Mouse (Mus musculus) Patski (cell line): ENCODE data around the gene Snx4. TPM values are rescaled to one million over a fixed set of nuclear protein-coding genes. Genes with fewer than 3 reads are reported as not detected.
"Not testable (repeated sequence)": the region's sequence is repeated elsewhere in the genome, so short reads cannot be mapped to it uniquely, and the experiment has no call there.

Experiments
- ATAC-seq: fragments of 100-300 bp; one replicate; pipeline ENCODE4 v1.8.0; 2021
- CTCF ChIA-PET: fragments of 350-600 bp; sonication (Branson Sonifier 250); formaldehyde crosslinking; loops from one replicate; lab custom pipeline; 2022; ENCODE audit warnings: inconsistent platforms; lab: Charles Lee
- POLR2A ChIA-PET: fragments of 350-600 bp; sonication (Branson Sonifier 250); formaldehyde crosslinking; loops from one replicate; lab custom pipeline; 2022; ENCODE audit warnings: antibody characterized with exemption, inconsistent platforms; lab: Charles Lee
- DNase-seq: peaks from one replicate; pipeline ENCODE4 v3.0.0-alpha.2; 2011; ENCODE audit warnings: low read depth, low spot score
- H3K27me3 ChIP-seq: fragments of 371-371 bp; one replicate; pipeline ENCODE4 v1.5.1; 2021
- CTCF ChIP-seq: fragments of 100-300 bp; IDR thresholded peaks from one replicate; pipeline ENCODE4 v1.5.1; 2021
- in situ Hi-C: fragments of 300-500 bp; cut with MboI; formaldehyde crosslinking; loops from 3 replicates; pipeline ENCODE4 v1.11.1; 2018; ENCODE audit warnings: low pct_unique_long_range_greater_than_20kb, mixed read lengths
- polyA plus RNA-seq: library from polyadenylated mRNA; unstranded; gene quantifications from one replicate; pipeline ENCODE4 v1.2.3, GENCODE M21; 2021

The Snx4 gene
- 80.8 TPM for polyA plus RNA-seq

DNA sequence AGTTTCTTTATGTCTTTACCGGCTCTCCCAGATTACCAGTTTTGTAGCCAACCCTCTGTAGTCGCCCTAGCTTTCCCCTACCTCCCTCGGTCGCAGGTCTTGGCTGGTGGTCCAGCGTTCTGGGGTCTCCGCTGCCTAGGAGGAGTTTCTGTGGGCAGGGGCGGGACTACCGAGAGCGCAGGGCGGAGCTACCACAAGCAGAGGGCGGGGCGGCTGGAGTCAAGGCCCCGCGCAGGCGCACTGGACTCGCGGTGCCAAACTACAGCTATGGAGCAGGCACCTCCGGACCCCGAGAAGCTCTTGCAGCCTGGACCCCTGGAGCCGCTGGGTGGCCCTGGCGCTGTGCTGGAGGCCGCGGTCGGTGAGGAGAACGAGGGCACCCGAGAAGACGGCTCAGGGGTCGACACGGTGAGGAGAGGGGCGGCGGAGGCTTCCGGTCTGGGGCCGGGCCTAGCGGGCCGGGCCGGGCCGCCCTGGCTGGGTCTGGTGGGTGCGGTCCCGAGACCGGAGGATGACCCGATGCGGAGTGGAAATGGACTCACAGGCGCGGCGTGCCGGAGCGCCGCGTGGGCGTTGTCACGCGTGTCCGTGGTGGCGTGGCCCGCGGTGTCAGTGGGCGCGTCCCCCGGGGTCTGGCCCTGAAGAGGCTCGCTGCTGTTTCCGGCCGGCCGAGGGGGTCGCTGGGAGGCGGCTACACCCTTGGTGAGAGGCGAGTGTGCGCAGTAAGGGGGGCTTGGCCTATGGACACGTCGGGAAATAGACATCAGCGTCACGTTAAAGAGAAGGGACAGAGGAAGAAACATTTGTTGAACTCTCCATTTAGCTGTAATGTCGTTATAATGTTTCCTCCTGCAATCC is at the start of gene Snx4:
TSS of gene Snx4 (plus strand) at position 249 of the 858 bp plus-strand sequence.
- ChIA-PET CTCF (no interaction called here), POLR2A (interaction anchor here (1.0 kb wide), 1 partner anchor 11 kb away, joined by 4 read pairs; no protein-coding TSS in a partner anchor)
- DNase-seq (peak; percentile 41), ATAC-seq (peak; percentile 84)
- no peaks in the 10 kb centered on the region for H3K27me3 ChIP-seq
- TF ChIP-seq CTCF, result no peak
- in situ Hi-C loops, result no loop called here

GRCm38 (mm10) chr16:33210812-33211211 is 40.4 kb upstream of the Snx4 start:
- TF ChIP-seq CTCF, result no peak
- H3K27me3 ChIP-seq, result no peaks in the 10 kb centered on the region
- ChIA-PET POLR2A (no interaction called here), CTCF (interaction anchor here (0.6 kb wide), 1 partner anchor 19 kb away, joined by 3 read pairs; no protein-coding TSS in a partner anchor)
- in situ Hi-C loops, result no loop called here
- DNase-seq (no peak), ATAC-seq (no peak)

DNA sequence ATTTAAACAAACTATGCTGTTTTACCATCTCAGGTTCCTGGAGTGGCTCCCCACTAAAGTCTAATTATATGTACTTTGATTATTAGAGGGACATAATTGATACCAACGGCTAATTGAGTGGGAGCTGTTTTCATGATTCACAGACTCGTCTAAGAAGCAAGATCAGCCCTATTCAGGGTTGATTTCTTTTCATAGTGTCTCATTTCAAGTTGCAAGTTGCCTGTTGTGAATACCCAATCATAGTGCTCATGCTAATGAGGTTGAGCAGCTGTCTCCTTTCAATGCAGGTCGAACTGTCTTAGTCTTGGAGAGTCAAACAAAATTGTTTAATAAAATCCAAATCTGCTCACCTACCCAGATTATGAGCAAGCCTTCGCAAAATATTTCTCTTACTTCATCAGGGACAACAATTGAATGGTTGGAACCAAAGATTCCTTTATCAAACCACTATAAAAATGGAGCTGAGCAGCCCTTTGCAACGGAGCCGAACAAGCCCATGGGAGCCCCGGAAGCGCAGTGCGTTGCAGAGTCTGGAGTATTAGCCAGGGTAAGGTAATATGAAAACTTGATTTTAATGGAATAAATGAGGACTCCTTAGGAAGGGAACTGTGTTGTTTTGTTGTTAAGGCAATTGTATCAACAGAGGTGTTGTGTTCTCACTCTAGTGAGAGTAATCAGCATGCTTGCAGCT is 34.8 kb upstream of the Snx4 start:
- POLR2A ChIA-PET, result no interaction called here
- no peak for DNase-seq
- CTCF ChIA-PET, result no interaction called here
- TF ChIP-seq CTCF, result no peak
- no peaks in the 10 kb centered on the region for H3K27me3 ChIP-seq
- no peak for ATAC-seq
- in situ Hi-C loops, result no loop called here

DNA sequence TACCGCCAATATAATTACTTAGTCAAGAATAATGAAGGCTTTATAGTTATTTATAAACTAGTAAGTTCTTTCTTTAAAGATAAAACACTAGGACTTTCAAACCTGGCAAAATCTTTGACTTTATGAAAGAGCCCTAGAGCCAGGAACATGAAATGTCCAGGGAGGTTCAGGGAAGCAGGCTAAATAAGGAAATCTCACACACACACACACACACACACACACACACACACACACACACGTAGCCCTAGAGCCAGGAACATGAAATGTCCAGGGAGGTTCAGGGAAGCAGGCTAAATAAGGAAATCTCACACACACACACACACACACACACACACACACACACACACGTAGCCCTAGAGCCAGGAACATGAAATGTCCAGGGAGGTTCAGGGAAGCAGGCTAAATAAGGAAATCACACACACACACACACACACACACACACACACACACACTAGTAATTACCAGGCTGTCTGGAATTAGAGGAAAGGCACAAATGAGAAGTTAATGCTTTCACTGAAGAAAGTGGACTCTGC is 33.6 kb upstream of the Snx4 start:
- in situ Hi-C loops, H3K27me3 ChIP-seq, POLR2A ChIA-PET, ATAC-seq, CTCF ChIA-PET, DNase-seq: not testable (repeated sequence)

- no peaks in the 10 kb centered on the region for H3K27me3 ChIP-seq
- ChIA-PET CTCF (interaction anchor here (1.4 kb wide), 1 partner anchor 10 kb away, joined by 3 read pairs; no protein-coding TSS in a partner anchor), POLR2A (interaction anchor here (0.6 kb wide), 1 partner anchor 271 kb away, joined by 3 read pairs; no protein-coding TSS in a partner anchor)
- ATAC-seq (no peak), DNase-seq (no peak)
- no peak for TF ChIP-seq CTCF
- in situ Hi-C loops, result no loop called here
Observed at GRCm38 (mm10) chr16:33222482-33222881, 28.8 kb upstream of the Snx4 start.

- no peaks in the 10 kb centered on the region for H3K27me3 ChIP-seq
- in situ Hi-C loops, result no loop called here
- ChIA-PET CTCF (interaction anchor here (0.8 kb wide), 1 partner anchor 29 kb away, joined by 3 read pairs; no protein-coding TSS in a partner anchor), POLR2A (no interaction called here)
- DNase-seq (no peak), ATAC-seq (no peak)
- TF ChIP-seq CTCF, result no peak
Observed at GRCm38 (mm10) chr16:33224381-33224780, 26.9 kb upstream of the Snx4 start.

DNA sequence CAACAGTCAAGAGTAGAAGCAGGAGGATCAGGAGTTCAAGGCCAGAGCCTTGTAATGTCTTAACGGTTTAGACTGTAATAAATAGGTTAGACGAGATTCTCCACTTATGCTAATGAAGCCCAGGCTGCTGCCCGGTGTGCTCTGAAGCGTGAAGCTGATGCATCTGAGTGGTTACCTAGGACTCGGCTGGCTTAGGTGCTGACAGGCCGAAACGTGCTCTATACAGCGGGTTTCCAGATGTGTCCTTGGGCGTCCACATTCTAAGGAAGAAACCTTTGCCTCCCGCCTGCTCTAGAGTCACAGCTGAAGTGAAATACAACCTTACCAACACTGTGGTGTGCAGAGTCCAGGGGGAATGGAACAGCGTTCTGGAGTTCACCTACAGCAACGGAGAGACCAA is 17.1 kb upstream of the Snx4 start:
- no peak for TF ChIP-seq CTCF
- ATAC-seq (no peak), DNase-seq (no peak)
- POLR2A ChIA-PET, result no interaction called here
- in situ Hi-C loops, result no loop called here
- H3K27me3 ChIP-seq, result no peaks in the 10 kb centered on the region
- CTCF ChIA-PET, result no interaction called here

GRCm38 (mm10) chr16:33236151-33236550 is 15.1 kb upstream of the Snx4 start:
- POLR2A ChIA-PET, result no interaction called here
- CTCF ChIA-PET, result interaction anchor here (1.1 kb wide), 1 partner anchor 11 kb away, joined by 3 read pairs; no protein-coding TSS in a partner anchor
- no peak for ATAC-seq
- TF ChIP-seq CTCF, result no peak
- DNase-seq, result no peak
- H3K27me3 ChIP-seq, result no peaks in the 10 kb centered on the region
- in situ Hi-C loops, result no loop called here

GRCm38 (mm10) chr16:33239305-33239704 is 11.9 kb upstream of the Snx4 start:
- ATAC-seq (no peak), DNase-seq (no peak)
- H3K27me3 ChIP-seq, result no peaks in the 10 kb centered on the region
- in situ Hi-C loops, result no loop called here
- TF ChIP-seq CTCF, result no peak
- ChIA-PET POLR2A (no interaction called here), CTCF (no interaction called here)

DNA sequence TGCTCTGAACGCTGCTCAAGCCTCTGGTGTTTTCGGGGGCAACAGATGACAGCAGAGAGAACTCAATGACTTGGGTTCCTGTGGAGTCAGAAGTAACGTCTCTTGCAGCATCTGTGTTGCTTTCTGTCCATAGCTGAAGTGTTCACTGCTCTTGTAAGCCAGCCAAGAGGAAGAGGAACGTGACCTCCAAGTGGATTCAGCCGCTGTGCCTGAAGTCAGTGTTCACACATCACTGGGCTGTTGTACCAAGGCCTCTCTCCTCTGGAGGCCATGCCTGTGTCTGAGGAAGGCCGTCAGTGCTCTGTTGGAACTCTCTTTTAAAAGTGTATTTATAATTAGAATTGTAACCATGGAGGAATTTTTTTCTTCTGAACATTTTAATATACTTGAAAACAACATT is 9.2 kb upstream of the Snx4 start:
- in situ Hi-C loops, result no loop called here

More for the DNA sequence above, 9.2 kb upstream of the Snx4 start:
- no peak for TF ChIP-seq CTCF
- ATAC-seq (no peak), DNase-seq (no peak)
- POLR2A ChIA-PET, result no interaction called here
- H3K27me3 ChIP-seq, result no peaks in the 10 kb centered on the region
- CTCF ChIA-PET, result no interaction called here
